16 mouse cellular contexts compared by ENCODE assay signal in the genomic region with DNA sequence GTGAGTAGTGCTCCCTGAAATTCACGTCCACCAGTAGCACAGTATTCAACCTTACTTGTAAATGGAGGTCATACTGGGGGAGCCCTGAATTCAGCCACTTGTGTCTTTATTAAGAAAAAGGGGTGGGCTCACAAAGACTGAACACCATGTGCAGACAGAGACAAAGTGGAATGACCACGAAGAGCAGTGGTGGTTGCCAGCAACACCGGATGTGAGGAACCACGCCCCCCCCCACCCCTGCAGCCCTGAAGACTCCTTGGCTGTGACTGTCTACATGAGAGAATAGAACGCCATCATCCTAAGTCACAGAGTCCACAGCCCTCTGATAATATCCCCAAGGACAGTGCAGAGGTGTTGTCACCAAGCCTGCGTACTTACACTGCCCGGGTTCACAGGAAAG.
"Had no signal": no experiment of that assay in that cellular context is flagged by ENCODE, and none has a peak within 500 bp of the region (broad histone marks: within the 10 kb centered on the region; RNA-seq: fewer than 3 reads in every experiment).

No protein-coding gene starts in this region.

- H3K4me1 ChIP-seq: midbrain, embryonic 15.5 days; neural tube, embryonic 12.5 days had no signal

- H3K4me3 ChIP-seq: limb, embryonic 13.5 days; megakaryocyte, embryonic 14.5 days; midbrain, embryonic 15.5 days; neural tube, embryonic 12.5 days had no signal

- H3K27me3 ChIP-seq: limb, embryonic 13.5 days; midbrain, embryonic 15.5 days; neural tube, embryonic 12.5 days had no signal

- H3K27ac ChIP-seq: kidney, postnatal 0 days; limb, embryonic 13.5 days; liver, embryonic 14.5 days; midbrain, embryonic 15.5 days; neural tube, embryonic 12.5 days had no signal

- H3K4me2 ChIP-seq: limb, embryonic 13.5 days; lung, embryonic 14.5 days; midbrain, embryonic 11.5 days; midbrain, embryonic 15.5 days; neural tube, embryonic 12.5 days had no signal

- ATAC-seq: midbrain, embryonic 15.5 days had no signal

- H3K9me3 ChIP-seq: limb, embryonic 13.5 days; megakaryocyte, embryonic 14.5 days; midbrain, embryonic 15.5 days; neural tube, embryonic 12.5 days had no signal

- H3K9ac ChIP-seq: limb, embryonic 13.5 days; liver, embryonic 14.5 days; lung, embryonic 14.5 days; midbrain, embryonic 15.5 days; neural tube, embryonic 12.5 days had no signal

- DNase-seq: kidney, adult 9 months; kidney, postnatal 36 days; left cerebral cortex, postnatal 4 days; lung, embryonic 14.5 days; lung, postnatal 4 days; right cerebral cortex, postnatal 4 days; spleen, adult 18-20 months; thymus, adult 2 months; thymus, postnatal 25 days had no signal

- H3K36me3 ChIP-seq: midbrain, embryonic 15.5 days; neural tube, embryonic 12.5 days had no signal
